Mouse (Mus musculus) lung, postnatal 10 days (tissue): ENCODE measurements around the gene Hist1h3g.
"Not testable (repeated sequence)": the region's sequence is repeated elsewhere in the genome, so short reads cannot be mapped to it uniquely, and the experiment has no call there.

Experiments
- DNase-seq: peaks from one replicate; pipeline ENCODE4 v3.0.0; 2021

Hist1h3g gene

GRCm38 (mm10) chr13:23561531-23561882 is 26.3 kb downstream of the Hist1h3g start:
- not testable (repeated sequence) for DNase-seq

- DNase-seq, result peak; percentile 96
These were observed 26.8 kb downstream of the Hist1h3g start, which contains the start of gene Hist1h3e for GRCm38 (mm10) chr13:23561883-23562659. Gene Hist1h3e (minus strand): TSS chr13:23562369.

GRCm38 (mm10) chr13:23562699-23563462 is 27.7 kb downstream of the Hist1h3g start:
- DNase-seq, result no peak

- DNase-seq, result no peak
These were observed 29.3 kb downstream of the Hist1h3g start for GRCm38 (mm10) chr13:23564482-23564881.

- not testable (repeated sequence) for DNase-seq
These were observed 35.2 kb downstream of the Hist1h3g start for GRCm38 (mm10) chr13:23570261-23571021.

GRCm38 (mm10) chr13:23571022-23571503 is 35.8 kb downstream of the Hist1h3g start, which contains the start of the genes Hist1h2ae and Hist1h2bg:
Gene Hist1h2ae (minus strand): TSS chr13:23571220.
Gene Hist1h2bg (plus strand): TSS chr13:23571396.
- DNase-seq, result peak; percentile 68

GRCm38 (mm10) chr13:23571504-23572217 is 36.4 kb downstream of the Hist1h3g start:
- DNase-seq, result not testable (repeated sequence)

- DNase-seq, result no peak
These were observed 37.2 kb downstream of the Hist1h3g start for GRCm38 (mm10) chr13:23572218-23573033.

GRCm38 (mm10) chr13:23573034-23573897 is 38.0 kb downstream of the Hist1h3g start:
- not testable (repeated sequence) for DNase-seq

- DNase-seq, result peak; percentile 95
These were observed 38.8 kb downstream of the Hist1h3g start, which contains the start of the genes Hist1h2bf and Hist1h2ad for GRCm38 (mm10) chr13:23573898-23574524. Gene Hist1h2bf (minus strand): TSS chr13:23574196. Gene Hist1h2ad (plus strand): TSS chr13:23574381.

- not testable (repeated sequence) for DNase-seq
These were observed 39.4 kb downstream of the Hist1h3g start for GRCm38 (mm10) chr13:23574546-23575170.

- peak; percentile 63 for DNase-seq
These were observed 40.1 kb downstream of the Hist1h3g start, which contains the start of gene Hist1h3d for GRCm38 (mm10) chr13:23575271-23575851. Gene Hist1h3d (plus strand): TSS chr13:23575763.

- not testable (repeated sequence) for DNase-seq
These were observed 40.7 kb downstream of the Hist1h3g start for GRCm38 (mm10) chr13:23575864-23576313.

GRCm38 (mm10) chr13:23576351-23576881 is 41.2 kb downstream of the Hist1h3g start:
- DNase-seq, result no peak

GRCm38 (mm10) chr13:23576906-23577639 is 41.9 kb downstream of the Hist1h3g start:
- DNase-seq, result no peak

- no peak for DNase-seq
These were observed 42.6 kb downstream of the Hist1h3g start for GRCm38 (mm10) chr13:23577835-23578234.
